Mouse (Mus musculus): ENCODE data around the gene Pianp. TPM values are rescaled to one million over a fixed set of nuclear protein-coding genes. Genes with fewer than 3 reads are reported as not detected.
A peak's percentile ranks its signal among the peaks of the same experiment; 100 is the strongest.

The Pianp gene
- polyA plus RNA-seq, 1 experiment from 2014 or later: 0.40 TPM

- no peak for ATAC-seq (replicated peaks; ENCODE audit: low FRiP score)
- 32% methylated on average over 14 of the region's 14 CpGs for WGBS
- no peak overlapping the region for H3K9ac ChIP-seq (ENCODE audit: low read depth, low read length)
- H3K4me2 ChIP-seq: no peak overlapping the region
- H3K27ac ChIP-seq (ENCODE audit: low read depth, low read length): no peak overlapping the region
- no peaks in the 10 kb centered on the region for H3K36me3 ChIP-seq (ENCODE audit: control insufficient read depth, insufficient read depth, low read length)
- peaks cover 6% of the 10 kb centered on the region for H3K4me1 ChIP-seq (replicated peaks; ENCODE audit: control insufficient read depth, insufficient read depth, low read length)
- no peak for DNase-seq (ENCODE audit: low spot score)
- H3K4me3 ChIP-seq (ENCODE audit: low read depth, low read length): no peak overlapping the region
- no peaks in the 10 kb centered on the region for H3K9me3 ChIP-seq (ENCODE audit: control insufficient read depth, low read length)
- H3K27me3 ChIP-seq (replicated peaks; ENCODE audit: control insufficient read depth, insufficient read depth, low read length): peaks cover 81% of the 10 kb centered on the region
Observed at GRCm38 (mm10) chr6:124999091-124999490, 2.6 kb downstream of the Pianp start.

GRCm38 (mm10) chr6:124999546-124999945, 3.1 kb downstream of the Pianp start:
- H3K9me3 ChIP-seq (ENCODE audit: control insufficient read depth, low read length): no peaks in the 10 kb centered on the region
- DNase-seq (ENCODE audit: low spot score) (no peak), ATAC-seq (replicated peaks; ENCODE audit: low FRiP score) (no peak)
- no peaks in the 10 kb centered on the region for H3K36me3 ChIP-seq (ENCODE audit: control insufficient read depth, insufficient read depth, low read length)
- no peak overlapping the region for H3K27ac ChIP-seq (ENCODE audit: low read depth, low read length)
- H3K9ac ChIP-seq (ENCODE audit: low read depth, low read length): no peak overlapping the region
- no peak overlapping the region for H3K4me3 ChIP-seq (ENCODE audit: low read depth, low read length)
- peaks cover 6% of the 10 kb centered on the region for H3K4me1 ChIP-seq (replicated peaks; ENCODE audit: control insufficient read depth, insufficient read depth, low read length)
- whole genome bisulfite sequencing: 39% methylated on average over 10 of the region's 10 CpGs
- H3K4me2 ChIP-seq: no peak overlapping the region
- H3K27me3 ChIP-seq (replicated peaks; ENCODE audit: control insufficient read depth, insufficient read depth, low read length): peaks cover 77% of the 10 kb centered on the region

- Histone ChIP-seq H3K27ac (ENCODE audit: low read depth, low read length) (no peak overlapping the region), H3K27me3 (replicated peaks; ENCODE audit: control insufficient read depth, insufficient read depth, low read length) (peaks cover 35% of the 10 kb centered on the region), H3K4me2 (no peak overlapping the region), H3K9ac (ENCODE audit: low read depth, low read length) (no peak overlapping the region), H3K9me3 (ENCODE audit: control insufficient read depth, low read length) (no peaks in the 10 kb centered on the region), H3K36me3 (ENCODE audit: control insufficient read depth, insufficient read depth, low read length) (no peaks in the 10 kb centered on the region), H3K4me3 (ENCODE audit: low read depth, low read length) (no peak overlapping the region), H3K4me1 (replicated peaks; ENCODE audit: control insufficient read depth, insufficient read depth, low read length) (peaks cover 3% of the 10 kb centered on the region; the same call in 1 of the 2 replicates)
- DNase-seq (ENCODE audit: low spot score) (no peak), ATAC-seq (replicated peaks; ENCODE audit: low FRiP score) (no peak)
- whole genome bisulfite sequencing: 60% methylated on average over 3 of the region's 3 CpGs
Observed at GRCm38 (mm10) chr6:125003706-125004105, 7.2 kb downstream of the Pianp start.

GRCm38 (mm10) chr6:125005086-125005485, 8.6 kb downstream of the Pianp start:
- H3K9ac ChIP-seq (ENCODE audit: low read depth, low read length): no peak overlapping the region
- H3K9me3 ChIP-seq (ENCODE audit: control insufficient read depth, low read length): no peaks in the 10 kb centered on the region
- H3K27me3 ChIP-seq (replicated peaks; ENCODE audit: control insufficient read depth, insufficient read depth, low read length): peaks cover 21% of the 10 kb centered on the region
- WGBS: 48% methylated on average over 3 of the region's 3 CpGs
- H3K36me3 ChIP-seq (ENCODE audit: control insufficient read depth, insufficient read depth, low read length): no peaks in the 10 kb centered on the region
- no peak overlapping the region for H3K4me3 ChIP-seq (ENCODE audit: low read depth, low read length)
- no peak overlapping the region for H3K4me2 ChIP-seq
- no peak for DNase-seq (ENCODE audit: low spot score)
- no peak for ATAC-seq (replicated peaks; ENCODE audit: low FRiP score)
- peaks cover 7% of the 10 kb centered on the region for H3K4me1 ChIP-seq (replicated peaks; ENCODE audit: control insufficient read depth, insufficient read depth, low read length)
- no peak overlapping the region for H3K27ac ChIP-seq (ENCODE audit: low read depth, low read length)

GRCm38 (mm10) chr6:125008060-125008459, 11.6 kb downstream of the Pianp start:
- peak overlapping the region; percentile 78; the same call in 1 of the 2 replicates for H3K27ac ChIP-seq (ENCODE audit: low read depth, low read length)
- 40% methylated on average over 13 of the region's 13 CpGs for WGBS
- H3K36me3 ChIP-seq (ENCODE audit: control insufficient read depth, insufficient read depth, low read length): peaks cover 11% of the 10 kb centered on the region
- no peak for ATAC-seq (replicated peaks; ENCODE audit: low FRiP score)
- H3K4me2 ChIP-seq: peak overlapping the region; percentile 84
- no peaks in the 10 kb centered on the region for H3K27me3 ChIP-seq (replicated peaks; ENCODE audit: control insufficient read depth, insufficient read depth, low read length)
- H3K9me3 ChIP-seq (ENCODE audit: control insufficient read depth, low read length): no peaks in the 10 kb centered on the region
- peak overlapping the region; percentile 73 for H3K9ac ChIP-seq (ENCODE audit: low read depth, low read length)
- peak overlapping the region; percentile 85 for H3K4me3 ChIP-seq (ENCODE audit: low read depth, low read length)
- H3K4me1 ChIP-seq (replicated peaks; ENCODE audit: control insufficient read depth, insufficient read depth, low read length): peaks cover 12% of the 10 kb centered on the region
- DNase-seq (ENCODE audit: low spot score): no peak

GRCm38 (mm10) chr6:125008586-125009128, 12.2 kb downstream of the Pianp start:
- Histone ChIP-seq H3K9me3 (ENCODE audit: control insufficient read depth, low read length) (no peaks in the 10 kb centered on the region), H3K36me3 (ENCODE audit: control insufficient read depth, insufficient read depth, low read length) (peaks cover 13% of the 10 kb centered on the region), H3K9ac (ENCODE audit: low read depth, low read length) (peak overlapping the region; percentile 94), H3K27me3 (replicated peaks; ENCODE audit: control insufficient read depth, insufficient read depth, low read length) (no peaks in the 10 kb centered on the region), H3K4me1 (replicated peaks; ENCODE audit: control insufficient read depth, insufficient read depth, low read length) (peaks cover 12% of the 10 kb centered on the region), H3K27ac (ENCODE audit: low read depth, low read length) (peak overlapping the region; percentile 95), H3K4me3 (ENCODE audit: low read depth, low read length) (peak overlapping the region; percentile 85), H3K4me2 (peak overlapping the region; percentile 84)
- ATAC-seq (replicated peaks; ENCODE audit: low FRiP score): peak; percentile 97
- DNase-seq (ENCODE audit: low spot score): peak; percentile 95
- WGBS: under 1% methylated on average over 32 of the region's 34 CpGs

GRCm38 (mm10) chr6:125009129-125009180, 12.5 kb downstream of the Pianp start, which contains the start of gene Zfp384:
Gene Zfp384 (plus strand): TSS chr6:125009145.
- Histone ChIP-seq H3K36me3 (ENCODE audit: control insufficient read depth, insufficient read depth, low read length) (peaks cover 16% of the 10 kb centered on the region), H3K4me2 (peak within 1 kb of the TSS; percentile 84), H3K9me3 (ENCODE audit: control insufficient read depth, low read length) (no peaks in the 10 kb centered on the region), H3K9ac (ENCODE audit: low read depth, low read length) (peak within 1 kb of the TSS; percentile 94), H3K27ac (ENCODE audit: low read depth, low read length) (peak within 1 kb of the TSS; percentile 95), H3K4me1 (replicated peaks; ENCODE audit: control insufficient read depth, insufficient read depth, low read length) (peaks cover 12% of the 10 kb centered on the region), H3K27me3 (replicated peaks; ENCODE audit: control insufficient read depth, insufficient read depth, low read length) (no peaks in the 10 kb centered on the region), H3K4me3 (ENCODE audit: low read depth, low read length) (peak within 1 kb of the TSS; percentile 85)
- 0% methylated on average over 2 of the region's 3 CpGs for WGBS
- DNase-seq (ENCODE audit: low spot score) (no peak), ATAC-seq (replicated peaks; ENCODE audit: low FRiP score) (no peak)

GRCm38 (mm10) chr6:125009181-125010073, 12.9 kb downstream of the Pianp start:
- peak overlapping the region; percentile 95 for H3K27ac ChIP-seq (ENCODE audit: low read depth, low read length)
- H3K4me3 ChIP-seq (ENCODE audit: low read depth, low read length): peak overlapping the region; percentile 85
- ATAC-seq (replicated peaks; ENCODE audit: low FRiP score) (peak; percentile 81), DNase-seq (ENCODE audit: low spot score) (peak; percentile 82)
- H3K4me1 ChIP-seq (replicated peaks; ENCODE audit: control insufficient read depth, insufficient read depth, low read length): peaks cover 12% of the 10 kb centered on the region
- H3K4me2 ChIP-seq: peak overlapping the region; percentile 83
- peaks cover 16% of the 10 kb centered on the region for H3K36me3 ChIP-seq (ENCODE audit: control insufficient read depth, insufficient read depth, low read length)
- peak overlapping the region; percentile 94 for H3K9ac ChIP-seq (ENCODE audit: low read depth, low read length)
- H3K27me3 ChIP-seq (replicated peaks; ENCODE audit: control insufficient read depth, insufficient read depth, low read length): no peaks in the 10 kb centered on the region
- H3K9me3 ChIP-seq (ENCODE audit: control insufficient read depth, low read length): no peaks in the 10 kb centered on the region
- under 1% methylated on average over 62 of the region's 78 CpGs for WGBS

- 87% methylated on average over 3 of the region's 3 CpGs for WGBS
- Histone ChIP-seq H3K9ac (ENCODE audit: low read depth, low read length) (no peak overlapping the region), H3K27ac (ENCODE audit: low read depth, low read length) (no peak overlapping the region), H3K9me3 (ENCODE audit: control insufficient read depth, low read length) (no peaks in the 10 kb centered on the region), H3K27me3 (replicated peaks; ENCODE audit: control insufficient read depth, insufficient read depth, low read length) (no peaks in the 10 kb centered on the region), H3K36me3 (ENCODE audit: control insufficient read depth, insufficient read depth, low read length) (peaks cover 21% of the 10 kb centered on the region), H3K4me2 (no peak overlapping the region), H3K4me1 (replicated peaks; ENCODE audit: control insufficient read depth, insufficient read depth, low read length) (peaks cover 2% of the 10 kb centered on the region; the same call in 1 of the 2 replicates), H3K4me3 (ENCODE audit: low read depth, low read length) (no peak overlapping the region)
- ATAC-seq (replicated peaks; ENCODE audit: low FRiP score) (peak; percentile 84), DNase-seq (ENCODE audit: low spot score) (no peak)
Observed at GRCm38 (mm10) chr6:125017682-125018081, 21.2 kb downstream of the Pianp start.

All from liver, embryonic 11.5 days (tissue).